Mouse (Mus musculus) erythroblast, embryonic 14.5 days (primary cell): Measurements from ENCODE around the gene Atpif1.

Source experiments
- GATA1 ChIP-seq: IDR thresholded peaks from 2 replicates; pipeline ENCODE4 v1.6.1; 2012; ENCODE audit warnings: low read length, inconsistent platforms, mixed read lengths
- TAL1 ChIP-seq: IDR thresholded peaks from 3 replicates; pipeline ENCODE4 v1.6.1; 2012; ENCODE audit warnings: low read length, inconsistent platforms, mixed read lengths

DNA sequence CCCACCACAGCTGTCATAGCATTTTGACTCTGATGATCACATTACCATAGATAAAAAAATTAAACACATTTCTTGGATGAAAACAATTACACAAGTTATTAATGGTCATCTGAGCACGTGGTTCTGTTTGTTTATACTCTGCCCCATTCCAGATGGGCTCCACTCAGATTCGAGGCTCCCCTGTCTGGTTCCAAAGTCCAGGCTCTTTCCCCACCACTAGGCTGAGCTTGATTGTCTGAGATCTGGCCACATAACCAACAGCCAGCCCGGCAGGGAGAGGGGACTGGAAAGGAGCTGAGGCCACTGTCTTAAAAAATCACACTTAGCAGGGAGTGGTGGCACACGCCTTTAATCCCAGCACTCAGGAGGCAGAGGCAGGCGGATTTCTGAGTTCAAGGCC lies 48.6 kb downstream of the Atpif1 start:
- TF ChIP-seq TAL1 (no peak), GATA1 (no peak)
